Mouse (Mus musculus): Measurements from ENCODE around the gene Asprv1.
A peak's percentile ranks its signal among the peaks of the same experiment; 100 is the strongest.

The Asprv1 gene

DNA sequence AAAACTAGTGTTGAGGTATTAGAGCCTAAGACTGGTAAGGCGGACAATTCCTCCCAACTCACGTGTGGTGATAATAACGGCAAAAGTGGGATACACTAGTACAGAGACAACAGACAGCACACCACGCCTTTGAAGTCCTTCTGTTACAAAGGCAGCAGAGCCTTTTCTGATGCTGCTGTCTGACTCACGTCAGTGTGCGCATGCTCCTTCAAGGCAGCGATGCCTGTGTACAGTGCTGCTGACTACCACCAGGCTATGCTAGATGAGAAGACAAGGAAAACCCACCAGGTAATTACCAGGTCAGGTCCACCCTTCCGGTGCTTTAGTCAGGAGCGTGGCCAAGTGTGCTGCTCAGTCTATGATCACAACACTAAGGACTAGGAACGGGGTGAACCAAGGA, 39.1 kb downstream of the Asprv1 start:
- DNase-seq (ENCODE audit: low spot score) = no peak

DNA sequence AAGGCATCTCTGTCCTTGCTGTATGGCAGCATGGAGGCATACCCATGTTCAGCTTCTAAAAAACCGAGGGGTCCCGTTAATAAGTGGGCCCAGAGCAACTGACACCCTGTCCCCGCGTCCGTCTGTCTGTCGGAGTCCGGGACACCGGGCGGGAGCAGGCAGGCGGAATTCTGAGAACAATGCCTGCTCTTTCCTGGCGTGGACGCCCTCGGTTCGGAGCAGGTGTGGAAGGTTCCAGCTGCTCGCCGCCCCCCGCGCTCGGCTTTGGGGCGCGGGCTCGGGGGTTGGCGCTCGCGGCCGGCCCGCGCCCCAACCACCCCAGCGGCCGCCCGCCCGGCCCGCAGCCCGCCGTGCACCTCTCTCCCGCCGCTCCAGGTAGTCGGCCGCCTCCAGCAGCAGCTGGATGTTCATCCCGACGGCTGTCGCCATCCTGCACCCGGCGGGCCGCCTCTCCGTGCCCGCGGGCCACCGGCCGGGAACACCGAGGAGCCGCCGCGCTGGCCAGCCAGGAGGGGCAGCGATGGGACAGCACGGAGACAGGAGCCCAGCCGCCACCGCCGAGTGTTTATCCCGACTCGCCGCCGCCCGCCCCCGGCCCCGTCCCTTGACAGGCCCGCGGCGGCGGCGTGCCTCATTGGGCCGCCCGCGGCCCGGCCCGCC, 40.7 kb downstream of the Asprv1 start, which contains the start of gene Mxd1:
TSS of gene Mxd1 (minus strand) at position 582 of the 660 bp plus-strand sequence.
- no peak for DNase-seq (ENCODE audit: low spot score)

DNA sequence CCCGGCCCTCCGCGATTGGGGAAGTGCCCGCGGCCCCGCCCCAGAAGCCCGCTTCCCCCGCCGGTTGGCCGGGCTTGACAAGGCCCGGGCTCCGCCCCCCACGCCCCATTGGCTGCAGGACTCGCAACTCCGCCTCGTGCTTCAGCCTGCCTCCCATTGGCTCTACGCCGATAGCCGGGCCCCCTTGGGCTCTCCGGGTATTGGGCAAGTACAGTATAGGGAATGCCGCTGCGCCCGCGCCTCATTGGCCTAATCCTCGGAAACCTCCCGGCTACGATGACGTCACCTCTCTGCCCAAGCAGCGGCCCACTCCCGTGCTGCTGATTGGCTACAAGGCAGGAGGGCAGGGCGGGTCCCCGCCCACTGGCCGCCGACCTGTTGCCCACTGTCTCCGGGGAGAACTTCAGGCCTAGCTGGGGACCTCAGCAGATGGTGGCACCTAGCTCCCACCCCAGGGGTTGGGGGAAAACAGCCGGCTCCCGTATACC, 41.3 kb downstream of the Asprv1 start:
- DNase-seq (ENCODE audit: low spot score) = peak; percentile 100

DNA sequence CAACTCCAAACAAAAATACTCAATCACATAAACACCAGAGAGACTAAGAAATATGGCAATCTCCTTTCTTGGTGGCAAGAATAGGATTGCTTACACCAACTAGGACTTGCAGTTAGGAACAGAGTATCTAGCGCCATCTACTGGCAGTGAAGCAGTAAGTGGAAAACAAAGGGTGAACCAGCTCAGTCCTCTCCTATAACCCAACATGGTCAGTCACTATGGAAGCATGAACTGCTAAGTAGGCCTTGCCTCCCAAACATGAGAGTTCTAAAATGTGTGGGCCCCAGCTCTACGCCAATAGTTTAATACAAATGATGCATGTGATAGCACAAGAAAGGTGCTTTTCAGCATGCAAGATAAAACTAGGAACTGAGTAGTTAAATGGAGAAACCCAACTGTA, 42.9 kb downstream of the Asprv1 start:
- no peak for DNase-seq (ENCODE audit: low spot score)

DNA sequence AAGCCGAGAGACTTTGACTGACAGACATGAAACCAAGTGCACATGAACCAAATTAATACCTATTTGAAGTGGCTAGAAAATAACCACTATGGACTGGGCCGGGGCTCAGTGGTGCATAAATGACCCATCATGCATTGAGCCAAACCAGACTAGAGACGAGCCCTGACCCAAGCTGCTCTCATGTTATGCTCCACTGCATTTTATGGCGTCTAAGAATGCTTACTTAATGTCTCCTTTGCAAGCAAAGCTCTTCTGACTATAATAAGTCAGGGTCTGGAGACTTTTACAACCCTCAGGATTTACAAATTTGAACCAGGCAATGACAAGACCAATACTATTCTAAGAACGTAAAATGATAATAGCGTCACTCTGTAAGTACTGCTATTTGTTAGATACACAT, 50.4 kb downstream of the Asprv1 start:
- DNase-seq (ENCODE audit: low spot score) = no peak

Data from testis, postnatal 10 days (tissue).